Mouse (Mus musculus) lung, adult 18-20 months (tissue): ENCODE measurements at regions not wholly inside any gene's neighbourhood (a gene's known extent, or its start where the extent isn't known, plus 50 kb on each side); places are given as distances from the start of the nearest gene placed in this dataset.
A peak's percentile ranks its signal among the peaks of the same experiment; 100 is the strongest.

Source experiments
- DNase-seq, 2 experiments: peaks; one replicate each; pipeline ENCODE4 v3.0.0; 2022; ENCODE audit warnings: mixed read lengths in 2 of 2

- DNase-seq, result no peak
These were observed 267.4 kb upstream of the Erbb4 start for GRCm38 (mm10) chr1:69375246-69375645.

DNA sequence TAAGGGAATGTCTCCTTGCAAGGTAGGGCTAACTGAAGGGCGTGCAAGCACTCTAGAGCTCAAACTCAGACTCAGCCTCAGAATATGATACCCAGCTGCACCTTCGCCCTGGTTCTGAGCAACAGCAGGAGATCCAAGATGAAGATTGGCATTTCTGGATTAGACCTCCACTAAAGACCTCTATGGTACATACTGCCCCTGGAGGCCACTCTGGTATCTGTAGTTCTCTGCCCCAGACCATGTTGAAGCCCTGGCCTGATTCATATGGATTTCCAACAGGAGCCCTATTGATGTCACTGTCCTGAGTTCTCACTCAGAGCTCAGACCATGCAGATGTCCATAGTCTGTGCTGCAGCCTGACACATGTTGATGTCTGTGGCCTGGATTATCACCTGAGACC is 262.2 kb upstream of the Erbb4 start:
- no peak for DNase-seq

DNA sequence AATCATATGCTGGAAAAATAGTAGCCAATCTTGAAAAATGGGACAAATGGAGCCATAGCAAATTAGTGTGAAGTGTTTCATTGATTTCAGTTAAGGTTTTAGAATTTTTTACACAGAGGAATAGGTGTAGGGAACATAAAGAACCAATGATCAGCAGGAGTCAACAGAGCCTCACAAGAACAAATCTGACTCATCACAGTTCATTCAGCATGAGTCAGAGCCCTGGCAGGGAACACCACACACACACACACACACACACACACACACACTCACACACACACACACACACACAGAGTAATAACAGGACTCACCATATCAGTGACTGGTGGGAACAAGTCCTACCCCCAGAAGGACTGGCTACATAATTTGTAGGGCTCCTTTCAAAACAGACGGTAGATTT is 259.7 kb upstream of the Erbb4 start:
- no peak for DNase-seq

DNA sequence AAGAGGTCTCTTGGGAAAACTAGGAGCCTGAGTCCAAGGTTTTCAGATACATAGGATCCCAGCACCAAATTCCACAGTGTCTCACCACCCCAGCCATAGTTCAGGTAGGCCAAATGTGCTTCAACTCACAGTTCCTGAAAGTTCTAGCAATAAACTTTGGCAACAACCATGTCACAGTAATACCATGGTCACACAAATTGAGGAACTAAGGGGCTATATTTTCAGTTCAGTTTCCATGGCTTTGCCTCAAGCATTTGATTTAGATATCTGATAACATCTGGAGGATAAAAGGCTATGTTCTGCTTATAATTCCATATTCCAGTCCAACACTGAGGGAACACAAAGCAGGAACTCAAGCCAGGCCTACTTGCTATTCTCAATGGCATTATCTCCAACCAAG is 256.2 kb upstream of the Erbb4 start:
- DNase-seq, result no peak

GRCm38 (mm10) chr1:69357548-69357947 is 249.7 kb upstream of the Erbb4 start:
- DNase-seq, result no peak

- no peak for DNase-seq
These were observed 242.6 kb upstream of the Erbb4 start for GRCm38 (mm10) chr1:69350417-69350816.

- no peak for DNase-seq
These were observed 242.0 kb upstream of the Erbb4 start for GRCm38 (mm10) chr1:69349826-69350225.

DNA sequence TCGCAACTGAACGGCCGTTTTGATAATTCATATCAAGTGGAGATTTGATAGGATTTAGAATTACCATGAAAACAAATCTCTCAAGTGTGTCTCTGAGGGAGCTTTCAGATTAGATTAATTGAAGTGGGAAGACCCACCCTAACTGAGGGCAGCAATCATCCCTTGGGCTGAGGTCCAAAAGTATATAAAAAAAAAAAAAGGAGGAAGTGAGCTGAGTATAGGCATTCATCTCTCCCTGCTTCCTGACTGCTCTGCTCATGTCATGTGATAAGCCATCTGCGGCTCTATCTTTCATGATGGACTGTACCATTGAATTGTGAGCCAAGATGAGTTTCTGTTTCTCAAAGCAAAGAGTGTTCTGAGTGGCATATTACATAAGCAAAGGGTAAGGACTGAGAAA is 234.2 kb upstream of the Erbb4 start:
- no peak for DNase-seq

- no peak for DNase-seq
These were observed 232.6 kb upstream of the Erbb4 start for GRCm38 (mm10) chr1:69340481-69340880.

- DNase-seq, result no peak
These were observed 223.8 kb upstream of the Erbb4 start for GRCm38 (mm10) chr1:69331418-69332254.

GRCm38 (mm10) chr1:69329399-69329798 is 221.5 kb upstream of the Erbb4 start:
- DNase-seq, result no peak

GRCm38 (mm10) chr1:69326711-69327110 is 218.9 kb upstream of the Erbb4 start:
- DNase-seq, result no peak

GRCm38 (mm10) chr1:69319526-69319925 is 211.7 kb upstream of the Erbb4 start:
- DNase-seq, result no peak

DNA sequence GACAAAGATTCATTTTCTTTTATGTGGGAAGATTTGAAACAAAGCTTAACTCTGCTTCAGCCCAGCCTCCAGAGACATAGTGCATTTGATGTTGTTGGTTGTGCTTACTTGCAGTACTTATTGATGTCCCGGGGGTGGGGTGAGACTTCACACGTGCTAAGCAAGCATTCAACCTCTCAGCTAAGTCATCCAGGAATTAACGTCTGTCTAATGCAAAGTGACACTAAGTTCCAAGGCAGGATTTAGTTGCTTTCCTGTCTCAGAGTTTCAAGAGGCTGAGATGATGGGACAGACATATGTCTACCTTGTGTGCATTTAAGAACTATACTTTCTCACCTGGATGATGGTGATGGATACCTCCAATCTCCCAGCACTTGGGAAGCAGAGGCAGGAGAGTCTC is 189.0 kb upstream of the Erbb4 start:
- DNase-seq, result no peak

DNA sequence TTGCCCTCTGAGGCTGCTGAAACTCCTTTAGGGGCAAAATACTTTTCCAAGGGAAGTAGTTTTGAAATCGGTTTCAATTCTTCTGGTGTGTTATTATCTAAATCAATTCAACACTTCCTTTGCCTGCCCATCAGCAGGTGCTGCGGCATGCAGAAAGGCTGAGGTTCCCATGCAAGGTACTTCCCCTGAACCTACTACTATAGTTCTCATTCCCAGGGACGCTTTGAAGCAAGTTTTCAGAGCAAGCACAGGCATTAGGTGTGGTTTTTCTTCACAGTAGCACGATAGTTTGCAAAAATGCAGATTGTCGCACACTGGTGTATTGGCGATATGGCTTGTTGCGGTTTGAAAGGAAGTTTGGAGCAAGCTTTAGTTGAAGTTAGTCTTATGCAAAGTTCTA is 183.5 kb upstream of the Erbb4 start:
- no peak for DNase-seq

GRCm38 (mm10) chr1:69286374-69286773 is 178.5 kb upstream of the Erbb4 start:
- DNase-seq, result no peak

DNA sequence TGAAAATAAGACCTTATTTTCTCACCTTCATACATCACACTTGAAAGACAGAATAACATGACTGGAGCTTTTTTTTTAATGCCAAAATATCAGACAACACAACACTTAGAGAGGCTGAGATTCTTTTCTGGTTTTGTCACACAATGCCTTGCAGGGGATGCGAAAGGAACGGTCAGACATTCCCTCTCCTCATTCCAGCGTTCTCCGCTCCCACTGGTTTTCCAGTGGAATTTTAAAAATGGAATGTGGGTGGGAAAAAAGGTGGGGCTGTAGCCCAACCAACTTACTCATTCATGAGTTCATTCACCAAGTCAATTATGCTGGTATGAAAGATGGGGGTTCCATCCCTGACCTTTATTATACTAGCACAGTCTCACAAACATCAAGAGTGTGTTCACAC is 169.6 kb upstream of the Erbb4 start:
- DNase-seq, result peak in 1 of 2 experiments; percentile 6

DNA sequence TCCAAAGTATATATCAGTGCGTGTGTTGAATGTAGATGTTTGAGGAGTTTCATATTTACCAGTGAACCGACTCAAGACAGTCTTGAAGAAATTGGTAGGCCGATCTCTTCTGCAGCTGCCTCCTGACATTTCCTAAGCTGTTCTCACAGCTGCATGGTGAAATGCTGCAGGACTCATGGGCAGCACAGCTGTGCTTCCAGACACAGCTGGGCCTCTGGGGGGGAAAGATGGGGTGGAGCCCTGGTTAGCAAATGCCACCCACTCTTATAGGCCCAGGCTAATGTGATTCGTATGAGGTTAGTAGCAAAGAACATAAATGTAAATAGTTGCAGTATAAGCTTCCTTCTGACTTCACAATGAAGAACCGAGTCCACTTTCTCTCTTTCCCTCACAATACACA is 139.8 kb upstream of the Erbb4 start:
- DNase-seq, result no peak

GRCm38 (mm10) chr1:69242289-69242909 is 134.5 kb upstream of the Erbb4 start:
- no peak for DNase-seq

DNA sequence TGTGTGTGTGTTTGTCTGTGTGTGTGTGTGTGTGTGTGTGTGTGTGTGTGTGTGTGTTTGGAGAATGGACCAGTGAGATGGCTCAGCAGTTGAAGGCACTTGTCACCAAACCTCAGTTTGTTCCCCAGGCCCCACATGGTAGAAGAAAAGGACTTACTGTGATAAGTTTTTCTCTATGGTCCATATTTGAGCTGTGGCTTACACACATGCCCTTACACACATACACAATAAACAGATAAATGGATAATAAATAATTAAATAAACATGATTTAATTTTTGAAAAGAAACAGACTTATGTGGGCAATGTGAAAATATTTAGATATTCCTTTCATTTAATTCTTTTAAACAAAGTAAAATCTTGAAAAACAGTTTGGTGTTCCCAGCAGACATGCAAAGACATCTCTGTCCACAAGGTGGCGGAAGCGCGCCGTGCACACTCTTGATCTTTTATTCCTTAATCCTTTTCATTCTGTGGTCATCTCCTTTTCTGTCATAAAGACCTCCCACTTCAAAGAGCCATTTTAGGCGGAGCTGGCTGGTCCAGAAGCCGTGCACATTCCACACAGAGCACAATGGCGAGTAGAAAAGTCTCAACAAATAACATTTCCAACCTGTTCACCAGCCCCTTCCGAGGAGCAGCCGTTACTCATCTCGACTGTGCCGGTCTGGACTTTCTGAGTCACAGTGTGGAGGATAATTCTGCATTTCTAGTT is 133.8 kb upstream of the Erbb4 start:
- peak; percentile 8 to 22 for DNase-seq

DNA sequence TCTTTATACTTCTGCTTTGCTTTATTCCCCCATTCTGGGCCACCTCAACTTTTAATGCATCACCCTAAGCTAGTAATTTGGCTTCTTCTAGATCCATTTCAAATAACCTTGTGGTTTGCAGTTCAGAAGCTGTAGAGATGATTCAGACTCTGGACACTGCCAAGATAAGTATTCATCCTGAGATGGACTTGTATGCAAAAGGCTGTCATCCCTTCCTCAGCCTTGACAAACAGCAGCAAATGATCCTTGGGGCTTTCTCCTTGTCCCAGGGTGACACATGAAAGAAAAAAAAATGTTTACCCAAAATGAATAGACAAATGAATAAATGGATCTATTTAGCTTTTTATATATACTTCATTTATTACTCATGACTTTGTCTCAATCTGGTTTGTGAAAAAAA is 120.0 kb upstream of the Erbb4 start:
- no peak for DNase-seq

DNA sequence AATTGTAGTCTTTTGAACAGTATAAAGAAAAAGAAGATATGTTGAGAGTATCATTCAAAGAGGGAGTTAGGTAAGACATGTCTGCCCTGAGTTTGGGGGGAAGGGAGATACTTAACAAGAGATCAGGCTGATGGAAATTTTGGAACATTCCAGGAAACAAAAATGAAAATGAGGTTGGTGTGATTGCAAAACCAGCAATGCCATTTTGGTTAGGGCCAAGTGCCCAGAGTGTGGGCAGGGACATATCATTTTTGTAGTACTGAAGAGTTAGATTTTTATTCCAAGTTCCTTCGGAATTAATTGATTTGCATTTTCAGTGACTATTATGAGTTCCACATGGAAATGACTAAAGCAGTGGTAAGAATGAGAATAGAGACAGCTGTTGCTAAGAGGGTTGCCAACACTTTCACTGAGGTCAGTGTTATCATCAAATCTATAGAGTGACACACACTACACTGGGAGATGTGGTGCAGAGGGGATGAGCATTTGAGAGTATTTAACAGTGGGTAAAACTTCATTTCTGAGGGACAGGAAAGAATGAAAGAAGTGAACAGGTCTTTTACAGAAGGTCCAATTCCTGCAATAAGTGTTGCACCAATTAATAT is 105.1 kb upstream of the Erbb4 start:
- DNase-seq, result no peak

- no peak for DNase-seq
These were observed 94.9 kb upstream of the Erbb4 start for GRCm38 (mm10) chr1:69202745-69203144.

- DNase-seq, result no peak
These were observed 57.3 kb upstream of the Erbb4 start for GRCm38 (mm10) chr1:69165202-69165601.
